Mouse (Mus musculus) liver, adult (tissue): ENCODE measurements around the gene Myl12a.

Experiments used
- GATA4 ChIP-seq: IDR thresholded peaks from 2 replicates; pipeline ENCODE4 v1.6.1; 2014; ENCODE audit warnings: mild to moderate bottlenecking, low read length; ENCODE audit not compliant: insufficient replicate concordance

Gene Myl12a

DNA sequence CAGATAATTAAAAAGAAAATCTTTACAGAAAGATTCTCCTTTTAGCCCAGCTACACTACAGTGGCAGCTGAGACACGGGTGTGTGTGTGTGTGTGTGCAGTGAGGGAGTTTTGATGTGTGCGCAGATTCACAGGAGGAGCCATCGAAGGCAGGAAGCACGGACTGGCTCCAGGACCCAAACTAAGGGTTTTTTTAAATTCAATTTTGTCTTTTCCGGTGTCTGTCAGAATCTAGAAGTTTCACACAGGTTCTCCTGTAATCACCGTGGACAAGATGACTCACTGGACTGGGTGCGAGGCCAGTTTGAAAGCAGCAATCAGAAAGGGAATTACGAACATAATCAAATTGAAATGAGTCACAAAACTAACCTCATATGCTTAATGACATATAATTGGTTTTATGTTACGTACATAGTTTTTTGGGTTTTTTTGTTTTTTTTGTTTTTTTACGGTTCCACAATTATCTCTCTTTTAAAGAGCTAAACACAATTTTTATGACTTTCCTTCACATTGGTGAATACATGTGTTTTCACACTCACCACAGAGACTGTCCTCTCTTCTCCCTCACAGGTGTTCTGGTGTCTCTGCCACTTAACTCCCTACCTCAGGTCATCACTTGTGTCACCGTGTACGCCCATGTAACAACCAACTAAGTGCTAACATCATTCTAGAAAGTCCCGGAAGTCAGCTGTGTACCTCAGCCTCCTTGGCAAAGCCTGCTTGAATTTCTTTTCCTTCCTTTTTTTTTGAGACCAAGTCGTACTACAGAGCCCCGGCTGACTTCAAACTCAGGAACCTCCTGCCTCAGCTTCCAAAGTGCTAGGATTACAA lies 15.6 kb downstream of the Myl12a start:
- no peak for TF ChIP-seq GATA4

DNA sequence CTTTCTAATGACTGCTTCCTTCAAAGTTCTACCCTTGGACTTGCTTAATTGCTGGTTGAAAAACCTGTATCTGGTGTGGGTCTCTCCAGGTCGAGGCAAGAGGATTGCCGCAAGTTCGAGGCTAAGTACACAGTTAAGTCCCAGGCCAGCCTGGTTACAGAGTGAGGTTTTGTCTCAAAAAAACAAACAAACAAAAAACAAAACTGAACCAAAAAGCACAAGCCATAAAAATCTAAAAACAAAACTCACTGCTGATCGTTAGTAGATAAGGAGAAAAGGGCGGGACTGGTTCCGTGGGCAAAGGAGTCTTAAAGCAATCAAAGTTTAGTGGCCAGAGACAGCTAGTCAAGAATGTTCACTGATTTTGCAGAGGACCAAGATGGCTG lies 16.3 kb downstream of the Myl12a start:
- no peak for TF ChIP-seq GATA4

DNA sequence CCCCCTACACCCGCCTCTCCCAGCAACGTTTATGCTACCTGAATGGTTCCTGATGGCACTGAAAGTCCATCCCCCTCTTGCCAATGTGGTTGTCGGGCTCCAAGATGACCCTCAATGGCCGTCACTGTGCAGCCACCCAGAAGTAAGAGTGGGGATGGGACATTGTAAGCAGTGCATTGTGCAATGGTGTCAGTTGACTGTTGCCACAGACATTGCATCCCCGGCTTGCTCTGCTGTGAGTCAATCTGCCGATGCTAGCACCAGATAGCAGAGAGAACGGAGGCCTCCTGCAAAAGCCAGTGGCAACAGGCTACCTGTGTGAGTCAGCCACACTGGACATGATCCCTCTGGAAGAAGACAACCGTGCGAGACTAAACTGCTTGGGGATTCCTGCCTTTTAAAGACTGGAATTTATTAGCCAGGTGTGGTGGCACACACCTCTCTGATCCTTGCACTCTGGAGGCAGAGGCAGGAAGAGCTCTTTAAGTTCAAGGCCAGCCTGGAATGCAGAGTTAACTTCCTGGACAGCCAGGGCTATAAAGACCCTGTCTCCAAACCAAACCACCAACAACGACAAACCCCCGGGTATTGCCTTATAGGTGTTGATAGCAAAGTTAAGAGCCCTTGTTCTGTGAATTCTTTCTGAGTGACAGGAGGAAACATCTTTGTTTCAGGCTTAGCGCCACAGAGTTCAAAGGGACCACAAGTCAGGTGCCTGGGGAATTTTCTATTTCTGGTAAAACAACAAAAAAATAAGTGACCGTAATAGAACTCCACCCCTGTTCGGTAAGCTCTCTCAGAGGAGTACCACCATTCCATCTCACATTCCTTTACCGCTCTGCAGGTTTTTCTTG lies 16.9 kb downstream of the Myl12a start:
- TF ChIP-seq GATA4: no peak; the same call in 1 of the 2 replicates

DNA sequence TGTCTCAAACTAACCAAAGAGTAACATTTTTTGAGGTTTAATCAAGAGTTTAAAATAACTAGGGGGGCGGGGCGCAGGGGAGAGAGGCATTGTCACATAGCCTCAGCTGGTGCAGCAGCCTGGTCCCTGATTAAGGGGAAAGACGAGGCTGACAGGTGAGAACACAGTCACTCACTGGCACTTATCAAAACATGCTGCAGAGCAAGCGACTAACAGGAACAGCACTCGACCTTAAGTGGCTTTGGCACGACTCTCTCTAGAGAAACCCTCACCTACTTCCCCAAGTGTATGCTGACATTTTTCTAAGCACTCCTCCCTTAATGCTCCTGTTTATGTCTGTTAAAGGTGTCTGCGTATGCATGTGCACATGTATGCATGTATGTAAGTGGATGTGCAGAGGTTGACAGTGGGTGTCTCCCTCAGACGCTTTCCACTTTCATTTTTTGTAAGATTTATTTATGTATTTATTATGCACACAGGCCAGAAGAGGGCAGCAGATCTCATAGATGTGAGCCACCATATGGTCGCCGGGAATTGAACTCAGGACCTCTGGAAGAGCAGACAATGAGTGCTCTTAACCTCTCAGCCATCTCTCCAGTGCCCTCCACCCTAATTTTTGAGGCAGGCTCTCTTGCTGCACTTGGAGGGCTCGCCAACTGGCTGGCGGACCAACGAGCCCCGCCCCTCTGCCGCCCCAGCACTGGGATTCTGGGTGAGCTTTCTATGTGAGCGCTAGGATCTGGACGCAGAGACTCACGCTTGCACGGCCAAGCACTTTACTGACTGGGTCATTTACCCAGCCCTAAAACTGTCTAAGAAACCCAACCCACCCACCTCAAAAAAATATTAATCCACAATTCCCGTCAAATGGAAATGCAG lies 23.1 kb downstream of the Myl12a start:
- TF ChIP-seq GATA4: no peak

DNA sequence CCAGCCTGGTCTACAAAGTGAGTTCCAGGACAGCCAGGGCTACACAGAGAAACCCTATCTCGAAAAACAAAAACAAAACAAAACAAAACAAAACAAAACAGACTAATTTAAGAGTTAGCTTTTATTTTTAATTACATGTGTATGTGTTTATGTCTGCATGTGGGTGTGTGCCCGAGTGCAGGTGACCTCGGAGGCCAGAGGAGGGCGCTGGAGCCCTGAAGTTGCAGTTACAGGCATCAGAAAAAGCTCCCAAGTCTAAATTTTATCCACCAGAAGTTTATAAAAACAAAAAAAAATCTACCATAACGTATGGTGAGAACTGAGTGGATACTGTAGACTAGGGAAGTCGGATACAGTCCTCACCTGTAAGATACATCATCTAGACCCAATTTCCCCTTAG lies 24.9 kb downstream of the Myl12a start:
- no peak for TF ChIP-seq GATA4

DNA sequence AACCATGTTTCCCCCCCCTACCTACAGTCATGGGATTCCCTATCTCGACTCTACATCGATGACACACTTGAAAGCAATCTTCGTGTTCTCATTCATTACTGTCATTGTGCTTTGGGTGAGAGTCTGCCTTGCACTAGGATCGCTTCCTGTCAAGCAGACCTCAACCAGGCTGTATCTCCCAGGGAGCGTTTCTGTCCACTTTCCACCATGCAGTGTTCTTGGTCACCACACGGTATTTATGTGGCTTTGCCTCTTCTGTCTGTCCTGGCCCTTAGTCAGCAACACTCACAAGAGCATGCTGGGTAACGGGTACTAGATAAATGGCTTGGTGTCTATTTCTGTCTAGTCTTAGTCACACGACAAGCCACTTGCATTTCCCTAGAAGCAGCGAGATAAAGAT lies 29.3 kb downstream of the Myl12a start:
- no peak for TF ChIP-seq GATA4

DNA sequence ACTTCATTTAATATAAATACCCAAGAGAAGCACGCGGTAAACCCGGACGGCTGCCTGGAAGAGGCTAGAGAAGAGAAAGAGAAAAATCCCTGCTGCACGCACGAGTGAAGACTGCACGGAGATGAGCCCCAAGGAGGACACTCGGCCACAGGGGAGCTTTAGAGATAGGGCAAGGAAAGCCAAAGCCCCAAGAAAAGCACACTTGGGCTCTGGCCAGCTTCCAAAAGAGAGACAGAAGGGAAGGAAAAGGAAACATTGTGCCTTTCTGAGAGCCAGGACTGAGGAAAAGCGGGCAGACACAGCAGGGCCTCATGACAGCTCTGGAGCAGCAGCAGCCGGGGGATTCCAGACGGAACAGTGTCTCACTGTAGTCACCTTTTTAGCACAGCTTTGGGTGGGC lies 31.5 kb downstream of the Myl12a start:
- TF ChIP-seq GATA4: no peak

DNA sequence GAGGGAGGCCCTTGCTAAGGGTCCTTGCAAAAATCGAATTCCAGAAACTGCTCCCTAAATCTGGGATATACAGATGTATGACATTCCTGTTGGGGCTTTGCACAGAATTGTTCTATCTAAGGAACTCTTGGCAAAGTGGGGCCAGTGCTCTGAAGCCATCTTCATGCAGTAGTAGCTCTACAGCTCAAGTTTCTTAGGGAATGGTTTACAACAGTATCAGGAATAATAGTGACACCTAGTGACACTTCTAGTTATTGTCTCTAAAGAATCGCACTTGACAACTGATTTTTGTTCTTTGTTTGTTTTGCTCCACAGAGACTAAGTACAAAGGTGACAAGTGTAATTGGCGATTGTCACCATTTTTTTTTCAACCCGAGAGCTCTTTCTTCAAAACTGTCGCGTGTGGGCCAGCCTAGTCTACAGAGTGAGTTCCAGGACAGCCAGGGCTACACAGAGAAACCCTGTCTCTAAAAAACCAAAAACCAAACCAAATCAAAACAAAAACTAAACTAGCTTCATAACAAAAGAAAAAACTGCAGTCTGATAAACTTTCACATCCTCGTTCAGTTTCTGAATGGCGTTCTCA lies 34.0 kb downstream of the Myl12a start:
- no peak for TF ChIP-seq GATA4

DNA sequence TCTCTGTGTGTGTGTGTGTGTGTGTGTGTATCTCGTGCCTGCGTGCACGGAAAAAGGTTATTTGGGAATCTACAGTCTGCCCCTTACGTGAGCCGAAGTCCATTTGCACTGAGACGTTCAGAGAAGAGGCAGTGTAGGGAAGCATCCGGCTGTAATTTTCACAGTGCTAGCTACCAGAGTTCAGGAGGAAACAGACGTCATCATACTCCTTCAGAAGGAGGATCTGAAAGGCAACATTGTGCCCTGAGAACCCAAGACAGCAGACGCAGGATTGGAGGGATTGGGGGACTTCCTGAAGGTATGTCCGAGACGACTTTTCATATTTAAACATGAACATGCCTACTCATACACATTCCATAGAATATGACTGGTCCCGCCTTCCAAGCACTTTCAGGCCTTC lies 35.0 kb downstream of the Myl12a start:
- no peak for TF ChIP-seq GATA4

DNA sequence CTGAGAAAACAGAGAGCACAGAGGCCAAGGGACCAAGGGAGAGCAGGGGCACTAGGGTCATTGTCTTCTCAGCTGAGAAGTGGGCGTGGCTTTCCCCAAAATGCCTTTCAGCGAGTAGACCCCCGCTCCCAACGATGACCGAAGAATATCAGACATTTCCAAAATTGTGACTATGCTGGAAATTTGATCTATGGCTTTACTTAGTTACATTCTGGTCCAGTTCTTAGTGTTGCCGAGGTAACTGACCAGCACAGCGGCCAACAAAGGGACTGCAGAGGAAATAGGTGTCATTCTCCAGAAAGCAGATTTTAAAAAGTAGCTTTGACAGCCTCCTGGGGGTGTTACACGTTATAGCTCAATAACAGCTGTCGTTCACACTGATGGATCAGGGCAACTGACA lies 35.5 kb downstream of the Myl12a start:
- no peak for TF ChIP-seq GATA4

DNA sequence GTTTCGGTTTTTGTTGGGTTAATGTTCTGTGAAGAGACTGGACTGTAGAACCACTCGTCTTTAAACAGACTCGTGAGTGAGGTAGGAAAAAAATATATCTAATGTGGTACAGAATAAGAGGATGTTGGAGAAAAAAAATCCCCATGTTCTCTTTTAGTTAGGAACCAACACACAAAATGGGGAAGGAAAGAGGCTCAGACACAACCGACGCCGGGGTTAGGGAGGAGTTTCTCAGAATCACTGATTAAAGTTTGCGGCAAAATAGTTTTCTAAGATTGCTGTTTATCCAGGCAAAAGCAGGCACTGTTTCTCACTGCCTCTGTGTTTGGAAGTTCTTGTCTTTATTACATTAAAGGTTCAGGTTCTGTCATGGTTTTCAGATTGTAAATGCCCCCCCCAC lies 36.6 kb downstream of the Myl12a start:
- no peak for TF ChIP-seq GATA4

DNA sequence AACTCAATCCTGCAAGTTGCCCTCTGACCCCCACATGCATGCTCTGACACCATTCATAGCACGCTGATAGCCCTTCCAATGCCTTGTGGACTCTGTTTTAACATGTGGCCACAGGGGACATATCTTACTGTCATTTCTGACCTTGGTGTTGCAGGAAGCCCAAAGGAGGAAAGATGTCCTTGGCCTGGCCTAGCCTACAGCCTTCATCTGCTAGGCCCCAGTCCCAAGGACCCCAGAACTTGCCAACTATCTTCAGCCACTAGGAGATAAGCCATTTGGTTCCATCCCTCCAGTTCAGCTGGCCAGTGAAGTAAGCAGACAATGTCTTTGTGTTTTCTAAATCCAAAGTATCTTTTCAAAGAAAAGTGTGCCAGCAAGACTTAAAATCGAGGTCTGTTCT lies 37.4 kb downstream of the Myl12a start:
- TF ChIP-seq GATA4: no peak

DNA sequence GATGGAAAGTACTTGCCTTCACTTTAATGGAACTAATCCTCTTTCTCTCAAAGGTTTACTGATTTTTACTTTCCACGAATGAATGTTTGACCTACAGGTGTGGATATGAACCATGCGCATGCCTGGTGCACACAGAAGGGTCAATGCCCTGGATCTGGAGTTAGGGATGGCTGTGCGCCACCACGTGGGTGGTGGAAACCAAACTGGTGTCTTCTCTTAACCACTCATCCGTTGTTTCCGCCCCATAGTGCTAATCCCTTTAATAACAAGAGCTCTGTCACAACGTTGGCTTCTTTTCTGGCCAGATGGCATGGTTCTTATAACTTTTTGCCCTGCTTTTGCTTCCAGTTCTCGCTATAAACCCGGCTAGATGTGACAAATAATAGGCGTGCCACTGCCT lies 51.4 kb downstream of the Myl12a start:
- TF ChIP-seq GATA4: no peak

DNA sequence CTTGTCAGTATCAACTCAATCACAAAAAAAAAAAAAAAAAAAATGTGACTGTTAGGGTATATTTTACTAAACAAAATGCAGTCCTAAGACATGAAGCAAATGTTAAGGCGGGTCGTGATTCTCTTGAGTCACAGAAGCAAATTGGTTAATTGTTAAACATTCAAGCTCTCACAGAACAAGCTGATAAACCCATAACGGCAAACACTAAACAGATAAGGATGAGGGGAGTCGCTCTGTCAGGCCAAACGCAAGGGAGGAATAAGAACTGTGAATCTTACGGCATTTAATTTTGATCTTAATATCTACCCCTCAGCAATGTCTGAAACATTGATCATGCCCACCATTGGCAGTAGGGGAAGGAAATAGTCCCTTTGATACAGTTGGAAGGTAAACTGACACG lies 53.5 kb downstream of the Myl12a start:
- no peak for TF ChIP-seq GATA4

DNA sequence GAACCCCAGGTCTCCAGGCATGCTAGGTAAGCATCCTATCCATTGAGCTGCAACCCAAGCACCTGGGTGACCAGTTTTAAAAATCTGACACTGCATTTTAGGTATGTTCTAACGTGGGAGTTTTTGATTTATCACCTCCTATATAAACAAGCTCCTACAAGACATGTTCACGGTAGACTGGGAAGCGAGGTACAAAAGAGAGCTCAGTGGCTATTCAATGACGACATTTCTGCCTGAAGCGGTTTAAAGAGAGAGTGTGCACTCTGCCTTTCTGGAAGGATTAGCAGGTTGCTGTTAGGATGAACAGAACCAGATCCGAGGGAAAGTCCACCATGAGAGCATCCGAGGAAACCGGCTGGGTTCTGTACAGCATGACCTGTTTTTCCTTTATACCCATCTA lies 54.0 kb downstream of the Myl12a start:
- no peak for TF ChIP-seq GATA4

DNA sequence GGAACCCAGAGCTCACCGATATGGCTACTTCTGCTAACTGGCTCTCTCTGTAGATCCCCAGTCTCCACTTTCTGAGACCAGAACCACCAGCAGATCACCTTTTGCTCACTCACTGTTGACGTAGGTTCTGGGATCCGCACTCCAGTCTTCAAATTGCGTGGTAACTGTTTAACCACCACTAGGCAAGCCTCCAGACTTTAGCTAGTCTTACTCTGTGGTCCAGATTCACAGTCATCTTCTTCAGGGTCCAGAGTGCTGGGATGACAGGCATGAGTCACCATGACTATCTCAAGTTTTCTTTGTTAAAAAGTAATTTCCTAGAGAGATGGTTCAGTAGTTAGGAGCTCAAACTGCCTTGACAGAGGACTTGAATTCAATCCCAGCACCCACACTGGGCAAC lies 58.9 kb downstream of the Myl12a start:
- TF ChIP-seq GATA4: no peak
